Mouse (Mus musculus) stomach, postnatal 0 days (tissue): ENCODE data around the gene Rnf182. TPM values are rescaled to one million over a fixed set of nuclear protein-coding genes. Genes with fewer than 3 reads are reported as not detected.

Experiments used
- ATAC-seq: fragments of 200-750 bp; cut with Nextera tagmentation; 2 replicates; pipeline ENCODE4 v1.8.0; 2017; ENCODE audit not compliant: low FRiP score, low TSS enrichment
- DNase-seq: peaks from one replicate; pipeline ENCODE4 v3.0.0-alpha.2; 2016; ENCODE audit warnings: low spot score
- H3K27ac ChIP-seq: fragments of 300-500 bp; sonication (generic); replicated peaks from 2 replicates; pipeline ENCODE4 v1.5.1; 2014; ENCODE audit warnings: mild to moderate bottlenecking, control low read depth
- H3K27me3 ChIP-seq: fragments of 300-500 bp; sonication (generic); 2 replicates; pipeline ENCODE4 v1.6.1; 2014; ENCODE audit warnings: low read length; ENCODE audit not compliant: control insufficient read depth, insufficient read depth
- H3K36me3 ChIP-seq: fragments of 300-500 bp; sonication (generic); 2 replicates; pipeline ENCODE4 v1.6.1; 2014; ENCODE audit warnings: low read length, mixed read lengths; ENCODE audit not compliant: control insufficient read depth, insufficient read depth
- H3K4me1 ChIP-seq: fragments of 300-500 bp; sonication (generic); replicated peaks from 2 replicates; pipeline ENCODE4 v1.6.1; 2014; ENCODE audit warnings: antibody characterized with exemption; ENCODE audit not compliant: control insufficient read depth, insufficient read depth
- H3K4me2 ChIP-seq: fragments of 300-500 bp; sonication (generic); replicated peaks from 2 replicates; pipeline ENCODE4 v1.6.1; 2014; ENCODE audit warnings: low read depth, mild to moderate bottlenecking, control low read depth, moderate library complexity
- H3K4me3 ChIP-seq: fragments of 300-500 bp; sonication (generic); 2 replicates; pipeline ENCODE4 v1.5.1; 2014; ENCODE audit warnings: low read depth, low read length, control low read depth
- H3K9ac ChIP-seq: fragments of 300-500 bp; sonication (generic); 2 replicates; pipeline ENCODE4 v1.6.1; 2014; ENCODE audit warnings: mild to moderate bottlenecking, low read length, control low read depth, mixed read lengths
- H3K9me3 ChIP-seq: fragments of 300-500 bp; sonication (generic); 2 replicates; pipeline ENCODE4 v1.6.1; 2016; ENCODE audit warnings: low read length; ENCODE audit not compliant: control insufficient read depth
- CTCF ChIP-seq: IDR thresholded peaks from 2 replicates; pipeline ENCODE4 v1.5.1; 2016; ENCODE audit warnings: antibody characterized with exemption, low read depth, mild to moderate bottlenecking, moderate library complexity
- EP300 ChIP-seq: optimal IDR thresholded peaks from 2 replicates; pipeline ENCODE3; 2016; ENCODE audit warnings: antibody characterized with exemption
- WGBS: fragments of 180-500 bp; shearing (Covaris S2); extraction: QIAGEN DNeasy Blood & Tissue Kit; methylation state at CpG from one replicate; pipeline ENCODE4 v1.1.7; 2014; 5-methylcytosine and 5-hydroxymethylcytosine counted together
- polyA plus RNA-seq: library from polyadenylated mRNA; unstranded; fragments of >200 nt; fragmentation: Nextera tagmentation; extraction: Ambion mirVana; gene quantifications from 2 replicates; pipeline ENCODE4 v1.2.1, GENCODE M21; 2015

The Rnf182 gene
- polyA plus RNA-seq, 1 experiment from 2014 or later: 0.38 TPM

DNA sequence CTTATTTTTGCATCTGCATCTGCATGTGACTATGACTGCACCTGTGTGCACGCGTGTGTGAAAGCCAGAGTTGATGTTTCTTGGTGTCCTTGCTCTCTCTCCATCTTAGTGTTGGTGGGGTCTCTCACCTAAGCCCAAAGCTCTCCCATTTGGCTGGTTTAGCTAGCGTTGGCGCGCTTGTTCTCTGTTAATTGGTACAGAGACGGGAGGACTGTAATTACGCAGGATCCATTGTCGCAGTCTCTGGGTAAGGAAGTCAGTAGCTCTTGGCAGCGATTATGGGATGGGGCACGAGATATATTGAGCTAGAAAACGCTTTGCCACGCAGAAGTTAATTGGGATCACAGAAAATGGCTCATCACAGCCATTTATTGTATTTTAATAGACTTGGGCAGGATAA is 37.7 kb upstream of the Rnf182 start:
- DNase-seq: no peak
- Histone ChIP-seq H3K27ac (no peak overlapping the region), H3K9ac (no peak overlapping the region), H3K36me3 (no peaks in the 10 kb centered on the region), H3K4me1 (no peaks in the 10 kb centered on the region), H3K4me2 (no peak overlapping the region), H3K4me3 (no peak overlapping the region), H3K27me3 (no peaks in the 10 kb centered on the region), H3K9me3 (no peaks in the 10 kb centered on the region)
- TF ChIP-seq CTCF (no peak), EP300 (no peak)
- WGBS: 91% methylated on average over 12 of the region's 12 CpGs
- ATAC-seq: no peak

DNA sequence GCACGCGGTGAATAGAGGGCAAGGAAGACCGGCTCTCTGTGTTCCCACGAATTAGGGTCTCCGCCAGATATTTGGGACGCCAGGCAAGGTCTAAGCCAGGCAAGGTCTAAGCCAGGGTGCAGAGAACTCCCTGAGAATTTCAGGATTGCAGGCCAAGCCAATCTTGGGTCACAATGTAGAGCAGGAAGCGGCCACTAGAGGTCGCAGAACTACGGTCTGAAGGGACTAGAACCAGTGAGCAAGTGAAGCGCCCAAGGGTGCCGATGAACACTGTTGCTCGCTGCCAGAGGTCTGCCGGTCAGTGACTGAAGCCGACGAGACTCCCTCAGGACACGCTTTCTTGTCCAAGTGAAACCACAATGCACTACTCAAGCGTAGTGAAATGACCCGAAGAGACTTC is 35.8 kb upstream of the Rnf182 start:
- Histone ChIP-seq H3K4me3 (no peak overlapping the region), H3K27ac (no peak overlapping the region), H3K4me2 (no peak overlapping the region), H3K27me3 (no peaks in the 10 kb centered on the region), H3K4me1 (no peaks in the 10 kb centered on the region), H3K36me3 (no peaks in the 10 kb centered on the region), H3K9ac (no peak overlapping the region), H3K9me3 (no peaks in the 10 kb centered on the region)
- TF ChIP-seq CTCF (peak; percentile 81), EP300 (no peak)
- ATAC-seq (peak; percentile 63; the same call in 1 of the 2 replicates), DNase-seq (peak; percentile 62)
- WGBS: 20% methylated on average over 18 of the region's 18 CpGs

DNA sequence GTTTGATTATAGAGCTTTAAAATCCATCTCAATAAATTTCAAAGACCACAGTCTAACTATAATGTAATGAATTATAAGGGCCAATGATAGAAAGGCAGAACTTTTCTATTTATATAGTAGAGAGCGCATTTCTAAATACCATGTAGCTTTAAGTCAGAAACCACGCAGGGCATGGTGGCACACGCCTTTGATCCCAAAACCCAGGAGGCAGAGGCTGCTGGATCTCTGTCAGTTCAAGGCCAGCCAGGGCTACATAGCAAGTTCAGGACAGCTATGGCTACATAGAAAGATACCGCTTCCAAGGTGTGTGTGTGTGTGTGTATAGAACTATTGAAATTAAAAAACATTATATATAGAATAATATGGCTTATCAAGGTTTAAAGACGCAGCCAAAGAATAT is 34.8 kb upstream of the Rnf182 start:
- Histone ChIP-seq H3K9ac (no peak overlapping the region), H3K27ac (no peak overlapping the region), H3K27me3 (no peaks in the 10 kb centered on the region), H3K4me1 (no peaks in the 10 kb centered on the region), H3K9me3 (no peaks in the 10 kb centered on the region), H3K4me3 (no peak overlapping the region), H3K36me3 (no peaks in the 10 kb centered on the region), H3K4me2 (no peak overlapping the region)
- TF ChIP-seq EP300: no peak
- TF ChIP-seq CTCF: no peak
- WGBS: 88% methylated on average over 5 of the region's 5 CpGs
- ATAC-seq (no peak), DNase-seq (no peak)

DNA sequence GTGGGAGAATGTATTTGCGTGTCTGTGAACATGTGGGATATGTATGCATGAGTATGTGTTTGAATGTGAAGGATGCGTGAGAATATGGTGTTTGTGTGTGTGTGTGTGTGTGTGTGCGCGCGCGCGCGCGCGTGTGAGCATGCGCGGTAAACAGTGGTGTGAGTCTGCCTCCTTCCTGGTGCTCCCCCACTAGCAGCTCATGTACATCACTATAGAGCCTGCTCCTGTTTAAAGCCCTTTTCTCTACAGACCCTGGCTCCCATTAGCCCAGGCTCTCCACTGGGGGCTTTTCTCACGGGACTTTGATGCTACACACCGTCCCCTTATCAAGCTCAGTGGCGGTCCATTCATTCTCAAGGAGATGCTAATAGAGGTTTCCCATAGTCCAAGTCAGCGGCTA is 32.5 kb upstream of the Rnf182 start:
- H3K9ac ChIP-seq: no peak overlapping the region
- no peak for TF ChIP-seq EP300
- no peak for TF ChIP-seq CTCF
- 46% methylated on average over 16 of the region's 16 CpGs for WGBS
- H3K4me1 ChIP-seq: no peaks in the 10 kb centered on the region
- no peaks in the 10 kb centered on the region for H3K9me3 ChIP-seq
- no peak for ATAC-seq
- no peaks in the 10 kb centered on the region for H3K36me3 ChIP-seq
- no peak overlapping the region for H3K27ac ChIP-seq
- no peak overlapping the region for H3K4me2 ChIP-seq
- H3K4me3 ChIP-seq: no peak overlapping the region
- no peaks in the 10 kb centered on the region for H3K27me3 ChIP-seq
- DNase-seq: no peak

DNA sequence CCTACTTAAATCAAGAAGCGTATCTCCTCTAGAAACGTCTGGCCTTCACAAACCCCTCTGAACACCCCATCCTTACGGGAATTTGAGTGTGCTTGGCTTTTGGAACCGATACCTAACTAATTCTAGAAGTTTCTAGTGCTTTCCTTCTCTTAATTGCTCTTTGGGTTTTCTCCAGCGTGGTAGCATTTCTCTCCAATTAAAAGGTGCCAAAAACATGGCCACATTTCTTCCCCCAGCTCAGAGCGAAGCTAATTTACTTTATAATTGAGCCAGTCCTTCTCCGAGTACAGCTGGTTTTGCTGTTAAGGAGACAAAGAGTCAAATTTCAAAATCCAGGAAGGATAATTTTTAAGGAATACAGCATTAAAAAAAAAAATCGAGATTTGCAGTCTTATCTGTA is 32.0 kb upstream of the Rnf182 start:
- ATAC-seq: no peak
- TF ChIP-seq CTCF: no peak
- TF ChIP-seq EP300: no peak
- DNase-seq: no peak
- H3K4me3 ChIP-seq: no peak overlapping the region
- no peaks in the 10 kb centered on the region for H3K9me3 ChIP-seq
- H3K27ac ChIP-seq: no peak overlapping the region
- H3K9ac ChIP-seq: no peak overlapping the region
- no peaks in the 10 kb centered on the region for H3K27me3 ChIP-seq
- H3K36me3 ChIP-seq: no peaks in the 10 kb centered on the region
- H3K4me1 ChIP-seq: no peaks in the 10 kb centered on the region
- WGBS: 55% methylated on average over 8 of the region's 8 CpGs
- no peak overlapping the region for H3K4me2 ChIP-seq

DNA sequence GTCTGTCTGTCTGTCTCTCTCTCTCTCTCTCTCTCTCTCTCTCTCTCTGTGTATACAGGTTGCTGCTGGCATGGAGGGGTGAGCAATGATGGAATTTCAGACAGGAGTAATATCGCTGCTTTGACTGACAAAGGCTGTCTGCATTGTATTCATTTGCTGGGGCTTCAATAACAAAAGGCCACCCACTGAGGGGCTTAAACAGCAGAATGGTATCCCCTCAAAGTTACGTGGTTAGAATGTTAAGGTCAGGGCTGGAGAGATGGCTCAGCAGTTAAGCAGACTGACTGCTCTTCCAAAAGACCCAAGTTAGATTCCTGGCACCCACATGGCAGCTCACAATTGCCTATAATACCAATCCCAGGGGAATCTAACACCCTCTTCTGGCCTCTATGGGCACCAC is 30.2 kb upstream of the Rnf182 start:
- 62% methylated on average over 2 of the region's 2 CpGs for WGBS
- H3K27me3 ChIP-seq: no peaks in the 10 kb centered on the region
- no peaks in the 10 kb centered on the region for H3K36me3 ChIP-seq
- TF ChIP-seq CTCF (no peak), EP300 (no peak)
- DNase-seq (no peak), ATAC-seq (no peak)
- H3K27ac ChIP-seq: no peak overlapping the region
- no peak overlapping the region for H3K4me3 ChIP-seq
- no peak overlapping the region for H3K9ac ChIP-seq
- no peaks in the 10 kb centered on the region for H3K9me3 ChIP-seq
- no peak overlapping the region for H3K4me2 ChIP-seq
- no peaks in the 10 kb centered on the region for H3K4me1 ChIP-seq
